Mouse (Mus musculus) embryonic fibroblast, embryonic 13.5 days (primary cell): ENCODE data around the gene Lyrm7.

ENCODE experiments used
- CTCF ChIP-seq: IDR thresholded peaks from 2 replicates; pipeline ENCODE4 v1.5.1; 2011; ENCODE audit warnings: mild to moderate bottlenecking, control low read depth, low read length, moderate library complexity, borderline replicate concordance; ENCODE audit not compliant: insufficient read depth
- POLR2A ChIP-seq: IDR thresholded peaks from 2 replicates; pipeline ENCODE4 v1.6.1; 2011; ENCODE audit warnings: low read depth, mild to moderate bottlenecking, control low read depth, low read length, moderate library complexity

- TF ChIP-seq CTCF: no peak
- TF ChIP-seq POLR2A: no peak
Observed at GRCm38 (mm10) chr11:54811054-54811453, 49.7 kb downstream of the Lyrm7 start.
